Mouse (Mus musculus) stomach, embryonic 16.5 days (tissue): ENCODE measurements around the gene Scgb2b11. TPM values are rescaled to one million over a fixed set of nuclear protein-coding genes. Genes with fewer than 3 reads are reported as not detected.
"Not testable (repeated sequence)": the region's sequence is repeated elsewhere in the genome, so short reads cannot be mapped to it uniquely, and the experiment has no call there.

Experiments used
- ATAC-seq: fragments of 200-750 bp; cut with Nextera tagmentation; 2 replicates; pipeline ENCODE4 v1.8.0; 2017; ENCODE audit warnings: moderate number of reproducible peaks, moderate TSS enrichment; ENCODE audit not compliant: insufficient read depth, low FRiP score
- H3K27ac ChIP-seq: fragments of 300-500 bp; sonication (generic); 2 replicates; pipeline ENCODE4 v1.5.1; 2014; ENCODE audit warnings: low read length
- H3K27me3 ChIP-seq: fragments of 300-500 bp; sonication (generic); 2 replicates; pipeline ENCODE4 v1.6.1; 2014; ENCODE audit warnings: low read length, control low read depth, mixed read lengths; ENCODE audit not compliant: control insufficient read depth, insufficient read depth
- H3K36me3 ChIP-seq: fragments of 300-500 bp; sonication (generic); 2 replicates; pipeline ENCODE4 v1.6.1; 2014; ENCODE audit warnings: low read length; ENCODE audit not compliant: control insufficient read depth, insufficient read depth
- H3K4me1 ChIP-seq: fragments of 300-500 bp; sonication (generic); 2 replicates; pipeline ENCODE4 v1.6.1; 2014; ENCODE audit warnings: low read length, control low read depth, mixed read lengths; ENCODE audit not compliant: control insufficient read depth, insufficient read depth
- H3K4me2 ChIP-seq: fragments of 300-500 bp; sonication (generic); 2 replicates; pipeline ENCODE4 v1.6.1; 2014; ENCODE audit warnings: low read depth, low read length, mixed read lengths
- H3K4me3 ChIP-seq: fragments of 300-500 bp; sonication (generic); replicated peaks from 2 replicates; pipeline ENCODE4 v1.5.1; 2014; ENCODE audit warnings: mild to moderate bottlenecking, low read length
- H3K9ac ChIP-seq: fragments of 300-500 bp; sonication (generic); 2 replicates; pipeline ENCODE4 v1.6.1; 2014; ENCODE audit warnings: low read length
- H3K9me3 ChIP-seq: fragments of 300-500 bp; sonication (generic); replicated peaks from 2 replicates; pipeline ENCODE4 v1.6.1; 2016; ENCODE audit warnings: low read length, control low read depth; ENCODE audit not compliant: control insufficient read depth
- WGBS: fragments of 180-500 bp; shearing (Covaris S2); extraction: QIAGEN DNeasy Blood & Tissue Kit; methylation state at CpG from one replicate; pipeline ENCODE4 v1.1.7; 2014; 5-methylcytosine and 5-hydroxymethylcytosine counted together
- polyA plus RNA-seq: library from polyadenylated mRNA; unstranded; fragments of >200 nt; fragmentation: Nextera tagmentation; extraction: Ambion mirVana; gene quantifications from 2 replicates; pipeline ENCODE4 v1.2.1, GENCODE M21; 2015

Scgb2b11 gene
- not detected in 2 replicates for polyA plus RNA-seq

- H3K4me1 ChIP-seq, H3K27me3 ChIP-seq, ATAC-seq, H3K9ac ChIP-seq, H3K4me3 ChIP-seq, H3K4me2 ChIP-seq, H3K27ac ChIP-seq, H3K36me3 ChIP-seq, H3K9me3 ChIP-seq: not testable (repeated sequence)
- WGBS, result 84% methylated on average over 2 of the region's 2 CpGs
These were observed at the start of gene Scgb2b11 for GRCm38 (mm10) chr7:32211045-32211444. TSS of gene Scgb2b11 (minus strand) at chr7:32211145.

GRCm38 (mm10) chr7:32222540-32222939 is 11.6 kb upstream of the Scgb2b11 start, which contains the start of gene Scgb1b11:
TSS of gene Scgb1b11 (plus strand) at chr7:32222840.
- H3K4me3 ChIP-seq, H3K27me3 ChIP-seq, H3K4me1 ChIP-seq, H3K36me3 ChIP-seq, H3K27ac ChIP-seq, ATAC-seq, H3K9me3 ChIP-seq, H3K4me2 ChIP-seq, H3K9ac ChIP-seq: not testable (repeated sequence)
- WGBS, result no CpG with 5 or more reads among the region's 2 CpGs

Other genes starting within 250 kb of the Scgb2b11 start
- gene Scgb1b10, start 110.3 kb downstream of the Scgb2b11 start, polyA plus RNA-seq, result not detected in 2 replicates
- not detected in 2 replicates for gene Scgb1b11, start 11.7 kb upstream of the Scgb2b11 start, polyA plus RNA-seq
- gene Scgb2b12, start 116.1 kb upstream of the Scgb2b11 start, polyA plus RNA-seq, result not detected in 2 replicates
- gene Scgb1b12, start 123.0 kb upstream of the Scgb2b11 start, polyA plus RNA-seq, result not detected in 2 replicates
- gene Scgb1b29, start 230.4 kb upstream of the Scgb2b11 start, polyA plus RNA-seq, result not detected in 2 replicates